Mouse (Mus musculus): ENCODE results near the gene Zdhhc24. TPM values are rescaled to one million over a fixed set of nuclear protein-coding genes. Genes with fewer than 3 reads are reported as not detected.

Zdhhc24 gene
- polyA plus RNA-seq (2014; fragmentation: Illumina TruSeq; extraction: RNeasy Lipid Tissue Mini Kit (QIAGEN cat#74804); ENCODE audit: insufficient read depth, low read depth, low replicate concordance) = 6.0 TPM

GRCm38 (mm10) chr19:4878405-4879323 lies at the start of gene Zdhhc24:
Gene Zdhhc24, plus strand, starts transcription at chr19:4878668.

GRCm38 (mm10) chr19:4839149-4839548 lies 39.3 kb upstream of the Zdhhc24 start, which contains the start of the genes Ccs and Ccdc87:
Gene Ccs, minus strand, starts transcription at chr19:4839332.
Gene Ccdc87, plus strand, starts transcription at chr19:4839366.

GRCm38 (mm10) chr19:4854552-4855469 lies 23.7 kb upstream of the Zdhhc24 start, which contains the start of gene Ctsf:
Gene Ctsf, plus strand, starts transcription at chr19:4855130.

DNA sequence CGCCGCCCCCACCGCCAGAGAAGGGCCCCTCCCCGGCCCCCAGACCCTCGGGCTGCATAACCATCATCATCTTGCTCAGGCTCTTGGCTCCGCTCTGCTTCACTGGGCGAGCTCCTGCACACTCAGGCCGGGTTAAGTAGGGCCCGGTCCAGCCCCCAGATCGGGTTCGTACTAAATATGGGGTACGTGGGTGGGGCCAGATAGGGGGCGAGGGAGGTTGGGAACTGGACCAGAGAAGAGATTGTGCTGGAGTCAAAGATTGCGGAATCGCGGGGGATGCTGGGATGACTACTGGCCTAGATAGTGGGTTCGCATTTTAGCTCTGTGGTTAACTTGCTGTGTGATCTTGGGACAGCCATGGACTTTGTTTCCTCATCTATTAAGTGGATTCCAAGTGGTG lies 683 bp upstream of the Zdhhc24 start, which contains the start of gene Actn3:
Actn3 (minus strand) TSS at position 125 of the 400 bp plus-strand sequence.

DNA sequence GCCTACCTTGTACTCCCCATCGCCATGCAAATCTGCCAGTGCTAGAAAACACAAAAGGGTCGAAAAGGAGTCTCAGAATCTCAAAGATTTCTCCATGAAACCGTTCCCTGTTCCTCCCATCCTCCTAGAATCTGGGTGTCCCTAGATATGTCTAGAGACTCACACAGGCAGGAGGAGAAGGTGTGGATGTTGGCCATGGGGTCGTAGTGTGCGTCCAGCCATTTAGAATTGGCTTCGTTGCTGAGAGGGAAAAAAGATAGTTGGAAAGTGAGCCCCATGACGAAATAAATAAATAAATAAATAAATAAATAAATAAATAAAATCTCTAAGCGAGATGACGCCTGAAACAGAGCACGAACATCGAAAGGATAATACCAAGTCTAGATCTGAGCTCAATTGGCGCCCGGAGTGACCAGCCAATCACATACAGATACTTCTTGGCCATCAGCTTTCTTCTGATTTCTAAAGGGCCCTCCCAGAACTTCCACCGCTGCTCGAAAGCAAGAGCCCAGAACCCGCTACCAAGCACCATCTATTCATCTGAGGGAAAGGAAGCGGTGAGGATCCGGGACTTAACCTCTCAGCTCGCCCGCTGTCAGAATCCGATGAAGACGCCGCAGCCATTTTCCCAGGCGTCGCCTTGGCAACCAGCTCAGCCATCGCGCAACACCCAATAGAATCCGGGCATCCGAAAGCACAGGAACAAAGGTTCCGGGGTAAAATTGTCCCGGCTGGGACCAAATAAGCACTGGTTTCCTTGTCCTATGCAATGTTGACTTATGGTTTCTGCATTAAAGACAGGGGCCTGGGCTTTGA lies 27.7 kb downstream of the Zdhhc24 start, which contains the start of gene Bbs1:
Bbs1 (minus strand) TSS at position 650 of the 816 bp plus-strand sequence.

GRCm38 (mm10) chr19:4927904-4928531 lies 49.5 kb downstream of the Zdhhc24 start, which contains the start of gene Dpp3:
Gene Dpp3, minus strand, starts transcription at chr19:4928287.

Other genes with a start within 250 kb of the Zdhhc24 start
- gene Gm960, start 180.0 kb upstream of the Zdhhc24 start, polyA plus RNA-seq (2014; fragmentation: Illumina TruSeq; extraction: RNeasy Lipid Tissue Mini Kit (QIAGEN cat#74804); ENCODE audit: insufficient read depth, low read depth, low replicate concordance) = not detected
- 0.83 TPM for gene Sptbn2, start 167.5 kb upstream of the Zdhhc24 start, polyA plus RNA-seq (2014; fragmentation: Illumina TruSeq; extraction: RNeasy Lipid Tissue Mini Kit (QIAGEN cat#74804); ENCODE audit: insufficient read depth, low read depth, low replicate concordance)
- gene Rbm4b, start 122.2 kb upstream of the Zdhhc24 start, polyA plus RNA-seq (2014; fragmentation: Illumina TruSeq; extraction: RNeasy Lipid Tissue Mini Kit (QIAGEN cat#74804); ENCODE audit: insufficient read depth, low read depth, low replicate concordance) = 10.1 TPM
- 17.9 TPM for gene Rbm4, start 84.8 kb upstream of the Zdhhc24 start, polyA plus RNA-seq (2014; fragmentation: Illumina TruSeq; extraction: RNeasy Lipid Tissue Mini Kit (QIAGEN cat#74804); ENCODE audit: insufficient read depth, low read depth, low replicate concordance)
- 4.7 TPM for gene Gm21992, start 67.1 kb upstream of the Zdhhc24 start, polyA plus RNA-seq (2014; fragmentation: Illumina TruSeq; extraction: RNeasy Lipid Tissue Mini Kit (QIAGEN cat#74804); ENCODE audit: insufficient read depth, low read depth, low replicate concordance)
- 13.7 TPM for gene Rbm14, start 67.0 kb upstream of the Zdhhc24 start, polyA plus RNA-seq (2014; fragmentation: Illumina TruSeq; extraction: RNeasy Lipid Tissue Mini Kit (QIAGEN cat#74804); ENCODE audit: insufficient read depth, low read depth, low replicate concordance)
- 48.3 TPM for gene Ccs, start 39.3 kb upstream of the Zdhhc24 start, polyA plus RNA-seq (2014; fragmentation: Illumina TruSeq; extraction: RNeasy Lipid Tissue Mini Kit (QIAGEN cat#74804); ENCODE audit: insufficient read depth, low read depth, low replicate concordance)
- 0.45 TPM for gene Ccdc87, start 39.3 kb upstream of the Zdhhc24 start, polyA plus RNA-seq (2014; fragmentation: Illumina TruSeq; extraction: RNeasy Lipid Tissue Mini Kit (QIAGEN cat#74804); ENCODE audit: insufficient read depth, low read depth, low replicate concordance)
- 27.8 TPM for gene Ctsf, start 23.5 kb upstream of the Zdhhc24 start, polyA plus RNA-seq (2014; fragmentation: Illumina TruSeq; extraction: RNeasy Lipid Tissue Mini Kit (QIAGEN cat#74804); ENCODE audit: insufficient read depth, low read depth, low replicate concordance)
- gene Actn3, start 759 bp upstream of the Zdhhc24 start, polyA plus RNA-seq (2014; fragmentation: Illumina TruSeq; extraction: RNeasy Lipid Tissue Mini Kit (QIAGEN cat#74804); ENCODE audit: insufficient read depth, low read depth, low replicate concordance) = 0.66 TPM
- gene Bbs1, start 28.0 kb downstream of the Zdhhc24 start, polyA plus RNA-seq (2014; fragmentation: Illumina TruSeq; extraction: RNeasy Lipid Tissue Mini Kit (QIAGEN cat#74804); ENCODE audit: insufficient read depth, low read depth, low replicate concordance) = 2.2 TPM
- gene Dpp3, start 49.6 kb downstream of the Zdhhc24 start, polyA plus RNA-seq (2014; fragmentation: Illumina TruSeq; extraction: RNeasy Lipid Tissue Mini Kit (QIAGEN cat#74804); ENCODE audit: insufficient read depth, low read depth, low replicate concordance) = 28.4 TPM
- 1.2 TPM for gene Peli3, start 64.5 kb downstream of the Zdhhc24 start, polyA plus RNA-seq (2014; fragmentation: Illumina TruSeq; extraction: RNeasy Lipid Tissue Mini Kit (QIAGEN cat#74804); ENCODE audit: insufficient read depth, low read depth, low replicate concordance)
- gene Mrpl11, start 83.5 kb downstream of the Zdhhc24 start, polyA plus RNA-seq (2014; fragmentation: Illumina TruSeq; extraction: RNeasy Lipid Tissue Mini Kit (QIAGEN cat#74804); ENCODE audit: insufficient read depth, low read depth, low replicate concordance) = 50.4 TPM
- gene Npas4, start 111.6 kb downstream of the Zdhhc24 start, polyA plus RNA-seq (2014; fragmentation: Illumina TruSeq; extraction: RNeasy Lipid Tissue Mini Kit (QIAGEN cat#74804); ENCODE audit: insufficient read depth, low read depth, low replicate concordance) = 0.14 TPM
- gene Slc29a2, start 145.2 kb downstream of the Zdhhc24 start, polyA plus RNA-seq (2014; fragmentation: Illumina TruSeq; extraction: RNeasy Lipid Tissue Mini Kit (QIAGEN cat#74804); ENCODE audit: insufficient read depth, low read depth, low replicate concordance) = 0.84 TPM
- 24.4 TPM for gene B4gat1, start 160.2 kb downstream of the Zdhhc24 start, polyA plus RNA-seq (2014; fragmentation: Illumina TruSeq; extraction: RNeasy Lipid Tissue Mini Kit (QIAGEN cat#74804); ENCODE audit: insufficient read depth, low read depth, low replicate concordance)
- gene AC124502.3, start 160.2 kb downstream of the Zdhhc24 start, polyA plus RNA-seq (2014; fragmentation: Illumina TruSeq; extraction: RNeasy Lipid Tissue Mini Kit (QIAGEN cat#74804); ENCODE audit: insufficient read depth, low read depth, low replicate concordance) = 0.81 TPM
- gene Brms1, start 162.7 kb downstream of the Zdhhc24 start, polyA plus RNA-seq (2014; fragmentation: Illumina TruSeq; extraction: RNeasy Lipid Tissue Mini Kit (QIAGEN cat#74804); ENCODE audit: insufficient read depth, low read depth, low replicate concordance) = 35.6 TPM
- 1.4 TPM for gene Rin1, start 171.8 kb downstream of the Zdhhc24 start, polyA plus RNA-seq (2014; fragmentation: Illumina TruSeq; extraction: RNeasy Lipid Tissue Mini Kit (QIAGEN cat#74804); ENCODE audit: insufficient read depth, low read depth, low replicate concordance)
- gene Cd248, start 189.4 kb downstream of the Zdhhc24 start, polyA plus RNA-seq (2014; fragmentation: Illumina TruSeq; extraction: RNeasy Lipid Tissue Mini Kit (QIAGEN cat#74804); ENCODE audit: insufficient read depth, low read depth, low replicate concordance) = 6.0 TPM
- gene Tmem151a, start 206.9 kb downstream of the Zdhhc24 start, polyA plus RNA-seq (2014; fragmentation: Illumina TruSeq; extraction: RNeasy Lipid Tissue Mini Kit (QIAGEN cat#74804); ENCODE audit: insufficient read depth, low read depth, low replicate concordance) = 2.0 TPM
- 52.8 TPM for gene Yif1a, start 209.9 kb downstream of the Zdhhc24 start, polyA plus RNA-seq (2014; fragmentation: Illumina TruSeq; extraction: RNeasy Lipid Tissue Mini Kit (QIAGEN cat#74804); ENCODE audit: insufficient read depth, low read depth, low replicate concordance)
- gene Cnih2, start 219.9 kb downstream of the Zdhhc24 start, polyA plus RNA-seq (2014; fragmentation: Illumina TruSeq; extraction: RNeasy Lipid Tissue Mini Kit (QIAGEN cat#74804); ENCODE audit: insufficient read depth, low read depth, low replicate concordance) = 0.18 TPM
- 117 TPM for gene Rab1b, start 228.4 kb downstream of the Zdhhc24 start, polyA plus RNA-seq (2014; fragmentation: Illumina TruSeq; extraction: RNeasy Lipid Tissue Mini Kit (QIAGEN cat#74804); ENCODE audit: insufficient read depth, low read depth, low replicate concordance)
- gene Klc2, start 239.9 kb downstream of the Zdhhc24 start, polyA plus RNA-seq (2014; fragmentation: Illumina TruSeq; extraction: RNeasy Lipid Tissue Mini Kit (QIAGEN cat#74804); ENCODE audit: insufficient read depth, low read depth, low replicate concordance) = 12.7 TPM

Measured in lung, adult 10 weeks (tissue).